Mouse (Mus musculus) monocyte, adult 2 months (primary cell): Measurements from ENCODE around the gene Fbxw25.
"Not testable (repeated sequence)": the region's sequence is repeated elsewhere in the genome, so short reads cannot be mapped to it uniquely, and the experiment has no call there.

ENCODE experiments used
- DNase-seq, 2 experiments: peaks; one replicate each; pipeline ENCODE4 v3.0.0; 2022; ENCODE audit warnings: low spot score in 2 of 2, low read depth in 1 of 2

Fbxw25 gene

DNA sequence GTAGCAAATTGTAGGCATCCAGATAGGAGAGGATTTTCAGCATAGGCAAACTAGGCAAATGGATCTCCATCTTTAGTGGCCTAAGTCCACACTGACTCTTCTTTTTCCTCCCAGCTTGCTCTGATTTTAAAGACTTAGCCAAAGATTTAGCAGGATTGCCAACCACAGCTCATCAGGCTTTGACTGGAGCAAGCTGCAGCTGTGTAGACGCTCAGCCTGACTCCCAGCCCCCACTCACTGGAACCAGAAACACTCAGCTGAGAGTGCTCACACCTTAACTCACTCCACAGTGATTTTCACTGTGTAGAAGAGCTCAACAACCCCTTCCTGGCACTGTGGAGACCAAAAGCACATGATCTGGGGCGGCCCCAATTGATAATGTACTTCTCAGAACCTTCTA lies at the start of gene Fbxw25:
Fbxw25 (minus strand) TSS at position 101 of the 400 bp plus-strand sequence.
- not testable (repeated sequence) for DNase-seq

DNA sequence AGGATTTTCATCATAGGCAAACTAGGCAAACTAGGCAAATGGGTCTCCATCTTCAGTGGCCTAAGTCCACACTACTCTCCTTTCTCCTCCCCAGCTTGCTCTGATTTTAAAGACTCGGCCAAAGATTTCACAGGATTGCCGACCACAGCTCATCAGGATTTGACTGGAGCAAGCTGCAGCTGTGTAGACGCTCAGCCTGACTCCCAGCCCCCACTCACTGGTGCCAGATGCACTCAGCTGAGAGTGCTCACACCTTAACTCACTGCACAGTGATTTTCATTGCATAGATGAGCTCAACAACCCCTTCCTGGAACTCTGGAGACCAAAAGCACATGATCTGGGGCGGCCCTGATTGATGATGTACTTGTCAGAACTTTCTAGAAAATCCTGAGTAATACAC lies 38.1 kb upstream of the Fbxw25 start, which contains the start of gene Fbxw18:
Fbxw18 (minus strand) TSS at position 101 of the 400 bp plus-strand sequence.
- DNase-seq = not testable (repeated sequence)

DNA sequence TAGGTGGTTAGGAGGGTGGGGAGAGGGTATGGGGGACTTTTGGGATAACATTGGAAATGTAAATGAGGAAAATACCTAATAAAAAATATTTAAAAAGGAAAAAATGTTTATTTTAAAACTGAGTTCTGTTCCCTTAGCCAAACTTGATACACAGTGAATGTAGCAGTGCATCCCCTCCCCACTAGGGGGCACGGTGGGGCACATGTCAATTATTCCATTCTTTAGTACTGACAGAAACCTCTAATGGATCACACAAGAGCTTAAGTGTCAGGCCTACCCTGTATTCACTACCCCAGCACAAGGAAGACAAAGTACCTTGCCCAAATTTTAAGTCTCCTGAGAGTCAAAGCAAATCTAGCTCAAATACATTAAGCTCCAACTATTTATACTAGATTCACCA lies 20.8 kb upstream of the Fbxw25 start:
- DNase-seq = no peak

DNA sequence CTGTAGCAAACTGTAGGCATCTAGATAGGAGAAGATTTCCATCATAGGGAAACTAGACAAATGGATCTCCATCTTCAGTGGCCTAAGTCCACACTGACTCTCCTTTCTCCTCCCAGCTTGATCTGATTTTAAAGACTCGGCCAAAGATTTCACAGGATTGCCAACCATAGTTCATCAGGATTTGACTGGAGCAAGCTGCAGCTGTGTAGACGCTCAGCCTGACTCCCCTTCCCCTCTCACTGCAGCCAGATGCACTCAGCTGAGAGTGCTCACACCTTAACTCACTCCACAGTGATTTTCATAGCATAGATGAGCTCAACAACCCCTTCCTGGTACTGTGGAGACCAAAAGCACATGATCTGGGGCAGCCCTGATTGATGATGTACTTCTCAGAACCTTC lies 38.5 kb downstream of the Fbxw25 start, which contains the start of gene Fbxw24:
Fbxw24 (minus strand) TSS at position 101 of the 400 bp plus-strand sequence.
- not testable (repeated sequence) for DNase-seq

DNA sequence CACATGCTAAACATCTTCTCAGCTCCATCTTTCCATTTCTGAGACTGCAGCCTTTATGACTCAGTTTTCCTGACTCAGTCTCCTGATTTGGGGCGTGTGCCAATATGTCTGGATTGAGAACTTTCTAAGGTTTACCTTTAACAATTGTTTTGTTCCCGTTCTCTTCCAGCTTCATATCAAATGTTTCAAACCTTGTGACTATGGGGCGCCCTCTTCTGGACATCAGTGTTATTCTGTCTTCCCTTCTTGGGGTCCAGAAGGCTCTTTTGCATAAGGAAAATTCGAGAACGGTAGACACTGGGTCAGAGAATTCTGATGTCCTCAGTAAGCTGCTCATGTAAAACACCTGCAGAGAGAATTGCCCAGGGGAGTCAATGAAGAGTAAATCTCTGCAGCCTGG lies 57.6 kb downstream of the Fbxw25 start:
- DNase-seq = not testable (repeated sequence)

DNA sequence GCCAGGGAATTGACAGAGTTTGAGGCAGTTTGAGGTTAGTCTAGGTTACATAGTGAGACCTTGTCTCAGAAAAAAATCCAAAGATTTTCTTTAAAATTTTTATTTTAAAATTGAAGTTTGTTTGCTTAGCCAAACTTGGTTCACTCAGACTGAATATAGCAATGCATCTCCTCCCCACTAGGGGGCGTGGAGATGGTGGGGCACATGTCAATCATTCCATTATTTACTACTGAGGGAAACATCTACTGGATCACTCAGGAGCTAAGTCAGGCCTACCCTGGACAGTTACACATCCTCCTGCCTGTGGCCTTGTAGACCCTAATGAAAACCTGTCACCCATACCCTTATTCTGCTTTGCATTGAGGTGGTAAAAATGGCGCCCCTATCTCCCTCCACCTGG lies 62.3 kb downstream of the Fbxw25 start:
- DNase-seq = not testable (repeated sequence)

DNA sequence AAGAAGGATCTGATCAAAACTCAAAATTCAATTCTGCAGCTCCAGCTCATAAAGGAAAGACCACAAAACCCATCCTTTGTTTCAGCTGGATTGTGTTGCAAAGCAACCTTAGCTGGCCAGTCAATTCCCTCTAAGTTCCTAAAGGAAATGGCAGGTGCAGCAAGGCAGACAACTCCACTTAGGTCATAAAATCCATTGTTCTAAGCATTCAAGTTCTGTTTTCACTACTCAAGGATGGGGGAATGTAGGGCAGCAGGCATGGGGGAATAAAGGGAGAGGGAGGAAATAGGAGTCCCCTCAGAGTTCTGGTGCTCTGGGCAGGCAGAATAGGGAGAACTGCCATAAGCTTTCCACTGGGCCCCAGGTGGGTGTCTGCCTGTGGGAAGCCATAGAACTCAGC lies 67.2 kb downstream of the Fbxw25 start:
- DNase-seq = no peak
